Mouse (Mus musculus): ENCODE results near the gene Shf. TPM values are rescaled to one million over a fixed set of nuclear protein-coding genes. Genes with fewer than 3 reads are reported as not detected.

The Shf gene
- polyA plus RNA-seq, 1 experiment from 2014 or later = 6.5 TPM

GRCm38 (mm10) chr2:122300656-122301020, 68.3 kb downstream of the Shf start:
- no peak for ATAC-seq (ENCODE audit: insufficient number of reproducible peaks, insufficient read depth, low FRiP score, low TSS enrichment, low read depth)
- Histone ChIP-seq H3K4me1 (replicated peaks) (peaks cover 27% of the 10 kb centered on the region), H3K9me3 (no peaks in the 10 kb centered on the region), H3K4me3 (replicated peaks) (no peak overlapping the region), H3K9ac (replicated peaks) (no peak overlapping the region), H3K27ac (no peak overlapping the region), H3K27me3 (peaks cover 99% of the 10 kb centered on the region), H3K36me3 (no peaks in the 10 kb centered on the region), H3K4me2 (peak overlapping the region; percentile 72)
- WGBS = 4% methylated on average over 14 of the region's 14 CpGs

DNA sequence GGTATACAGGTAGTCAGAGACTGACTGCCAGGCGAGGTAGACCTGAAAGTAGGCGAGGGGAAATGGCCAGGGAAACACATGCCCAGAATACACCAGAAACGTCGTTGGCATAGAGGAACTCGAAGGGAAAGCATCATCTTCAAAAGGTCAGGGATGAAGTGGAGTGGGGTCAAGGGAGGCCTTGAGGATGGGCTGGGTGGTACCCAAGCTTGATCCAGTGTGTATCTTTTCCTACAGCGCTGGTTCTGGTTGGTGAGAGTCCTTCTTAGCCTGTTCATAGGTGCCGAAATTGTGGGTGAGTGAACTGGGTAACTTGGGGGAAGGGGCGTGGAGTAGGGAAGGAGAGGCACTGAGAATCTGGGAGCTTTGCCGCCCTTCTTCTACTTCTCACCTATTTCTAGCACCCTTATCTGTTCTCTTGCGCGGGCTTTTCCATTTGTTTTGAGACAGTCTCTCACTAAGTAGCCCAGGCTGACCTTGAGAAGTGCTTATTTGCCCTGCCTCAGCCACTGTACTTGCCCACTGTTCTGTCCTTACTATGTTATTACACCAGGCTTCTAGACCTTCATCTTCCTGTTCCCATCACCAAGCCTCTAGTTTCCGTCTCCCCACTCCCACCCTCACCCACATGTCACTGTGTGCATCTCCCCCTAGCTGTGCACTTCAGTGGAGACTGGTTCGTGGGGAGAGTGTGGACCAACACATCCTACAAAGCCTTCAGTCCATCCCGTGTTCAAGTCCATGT, 68.9 kb downstream of the Shf start:
- no peak for ATAC-seq (ENCODE audit: insufficient number of reproducible peaks, insufficient read depth, low FRiP score, low TSS enrichment, low read depth)
- no peak overlapping the region for H3K27ac ChIP-seq
- H3K36me3 ChIP-seq = no peaks in the 10 kb centered on the region
- no peak overlapping the region for H3K4me2 ChIP-seq
- no peak overlapping the region for H3K4me3 ChIP-seq (replicated peaks)
- H3K27me3 ChIP-seq = peaks cover 99% of the 10 kb centered on the region
- H3K9ac ChIP-seq (replicated peaks) = no peak overlapping the region
- no peaks in the 10 kb centered on the region for H3K9me3 ChIP-seq
- WGBS = 11% methylated on average over 14 of the region's 14 CpGs
- peaks cover 27% of the 10 kb centered on the region for H3K4me1 ChIP-seq (replicated peaks)

Other genes with a start within 250 kb of the Shf start
- gene B2m, start 221.5 kb downstream of the Shf start, polyA plus RNA-seq (2016; fragmentation: Nextera tagmentation; extraction: Ambion mirVana) = 135 and 147 TPM in 2 replicates
- not detected in 2 replicates for gene Trim69, start 208.5 kb downstream of the Shf start, polyA plus RNA-seq (2016; fragmentation: Nextera tagmentation; extraction: Ambion mirVana)
- gene Patl2, start 183.0 kb downstream of the Shf start, polyA plus RNA-seq (2016; fragmentation: Nextera tagmentation; extraction: Ambion mirVana) = not detected in 2 replicates
- not detected in 2 replicates for gene Terb2, start 182.9 kb downstream of the Shf start, polyA plus RNA-seq (2016; fragmentation: Nextera tagmentation; extraction: Ambion mirVana)
- gene Sord, start 134.4 kb downstream of the Shf start, polyA plus RNA-seq (2016; fragmentation: Nextera tagmentation; extraction: Ambion mirVana) = 16.6 and 18.7 TPM in 2 replicates
- gene Duox2, start 70.7 kb downstream of the Shf start, polyA plus RNA-seq (2016; fragmentation: Nextera tagmentation; extraction: Ambion mirVana) = not detected in 2 replicates
- not detected in 2 replicates for gene Duoxa2, start 70.3 kb downstream of the Shf start, polyA plus RNA-seq (2016; fragmentation: Nextera tagmentation; extraction: Ambion mirVana)
- 1.1 and 1.2 TPM in 2 replicates for gene Duoxa1, start 55.4 kb downstream of the Shf start, polyA plus RNA-seq (2016; fragmentation: Nextera tagmentation; extraction: Ambion mirVana)
- 0.13 and 0.22 TPM in 2 replicates for gene Duox1, start 53.5 kb downstream of the Shf start, polyA plus RNA-seq (2016; fragmentation: Nextera tagmentation; extraction: Ambion mirVana)
- gene Slc28a2, start 57.3 kb upstream of the Shf start, polyA plus RNA-seq (2016; fragmentation: Nextera tagmentation; extraction: Ambion mirVana) = not detected in 2 replicates
- not detected in 2 replicates for gene Gm14085, start 115.8 kb upstream of the Shf start, polyA plus RNA-seq (2016; fragmentation: Nextera tagmentation; extraction: Ambion mirVana)
- gene Gatm, start 242.1 kb upstream of the Shf start, polyA plus RNA-seq (2016; fragmentation: Nextera tagmentation; extraction: Ambion mirVana) = 19.6 and 20.5 TPM in 2 replicates